Mouse (Mus musculus): ENCODE measurements around the gene Ggt6. TPM values are rescaled to one million over a fixed set of nuclear protein-coding genes. Genes with fewer than 3 reads are reported as not detected.

Gene Ggt6
- total RNA-seq, 2 experiments from 2014 or later, result not detected

- intact Hi-C loops (cut with DNase I), result no loop called here
Observed at GRCm38 (mm10) chr11:72471381-72471780, 36.1 kb downstream of the Ggt6 start.

GRCm38 (mm10) chr11:72473540-72473939 is 38.2 kb downstream of the Ggt6 start:
- DNase-seq, result no peak
- intact Hi-C loops (cut with DNase I), result no loop called here

More at GRCm38 (mm10) chr11:72471381-72471780, 36.1 kb downstream of the Ggt6 start:
- peak; percentile 62 for DNase-seq

DNA sequence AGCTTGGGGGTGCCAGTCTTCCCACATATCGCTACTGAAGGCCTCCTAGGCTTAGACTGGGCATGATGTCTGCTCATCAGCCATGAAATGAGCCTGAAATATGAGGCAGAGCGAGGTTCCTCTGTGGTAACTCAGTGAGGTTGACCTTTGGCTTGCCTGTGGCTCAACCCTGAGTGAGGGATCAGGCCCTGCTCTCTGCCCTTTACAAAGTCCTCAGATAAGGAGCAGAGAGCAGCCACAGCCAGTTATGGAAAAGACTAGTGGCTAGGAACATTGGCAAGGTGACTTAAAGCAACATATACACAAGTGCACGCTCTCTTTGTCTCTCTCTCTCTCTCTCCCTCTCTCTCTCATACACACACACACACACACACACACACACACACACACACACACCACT is 39.6 kb downstream of the Ggt6 start:
- no peak for DNase-seq
- intact Hi-C loops (cut with DNase I), result no loop called here

- intact Hi-C loops (cut with DNase I), result no loop called here
- no peak for DNase-seq
Observed at GRCm38 (mm10) chr11:72475408-72475807, 40.1 kb downstream of the Ggt6 start.

DNA sequence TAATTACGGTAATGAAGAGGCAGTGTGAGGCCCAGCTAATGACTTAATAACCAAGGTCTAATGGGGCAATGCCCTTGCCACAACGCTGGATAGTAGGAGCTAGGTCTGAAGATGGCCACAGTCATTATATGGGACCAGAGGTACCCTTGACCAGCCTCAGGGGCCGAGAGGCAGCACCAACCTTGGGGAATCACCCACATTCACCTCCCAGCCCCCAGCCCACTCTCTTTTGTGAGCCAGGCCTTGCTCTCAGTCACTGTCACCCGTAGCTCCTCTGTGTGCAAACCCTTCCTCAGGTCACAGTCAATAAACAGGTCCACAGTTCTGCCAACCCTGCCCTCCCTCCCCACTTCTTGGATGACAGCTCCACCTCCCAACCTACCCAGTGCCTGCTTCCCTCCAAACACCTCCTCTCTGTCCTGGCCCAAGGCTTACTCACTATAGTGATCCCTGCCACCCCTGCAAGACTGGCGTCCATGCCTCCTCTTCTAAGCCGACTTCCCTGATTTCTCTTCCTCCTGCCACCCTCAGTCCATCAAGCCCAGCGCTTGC is 40.8 kb downstream of the Ggt6 start:
- intact Hi-C loops (cut with DNase I), result no loop called here
- DNase-seq, result no peak

GRCm38 (mm10) chr11:72477182-72477581 is 41.9 kb downstream of the Ggt6 start:
- intact Hi-C loops (cut with DNase I), result no loop called here
- no peak for DNase-seq

GRCm38 (mm10) chr11:72477653-72478052 is 42.3 kb downstream of the Ggt6 start:
- DNase-seq, result no peak
- intact Hi-C loops (cut with DNase I), result no loop called here

GRCm38 (mm10) chr11:72478228-72478627 is 42.9 kb downstream of the Ggt6 start:
- no peak for DNase-seq
- intact Hi-C loops (cut with DNase I), result no loop called here

DNA sequence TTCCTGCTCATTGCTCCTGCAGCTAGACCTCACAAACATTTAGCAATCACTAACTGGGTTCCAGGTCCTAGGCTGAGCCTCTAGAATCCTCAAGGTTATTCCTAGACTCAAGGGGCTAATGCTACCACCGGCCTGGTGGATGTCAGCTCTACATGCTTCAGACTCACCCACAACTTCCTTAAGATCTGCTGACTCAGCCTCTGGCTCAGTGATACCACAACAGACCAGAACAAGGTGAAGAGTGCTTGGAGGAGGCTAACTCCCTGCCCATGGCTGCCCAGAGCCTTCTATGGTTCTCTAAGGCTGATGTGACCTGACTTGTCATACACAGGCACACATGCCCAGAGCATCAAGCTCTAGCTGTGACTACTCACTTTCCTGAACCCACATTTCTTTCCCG is 44.2 kb downstream of the Ggt6 start:
- no peak for DNase-seq
- intact Hi-C loops (cut with DNase I), result no loop called here

DNA sequence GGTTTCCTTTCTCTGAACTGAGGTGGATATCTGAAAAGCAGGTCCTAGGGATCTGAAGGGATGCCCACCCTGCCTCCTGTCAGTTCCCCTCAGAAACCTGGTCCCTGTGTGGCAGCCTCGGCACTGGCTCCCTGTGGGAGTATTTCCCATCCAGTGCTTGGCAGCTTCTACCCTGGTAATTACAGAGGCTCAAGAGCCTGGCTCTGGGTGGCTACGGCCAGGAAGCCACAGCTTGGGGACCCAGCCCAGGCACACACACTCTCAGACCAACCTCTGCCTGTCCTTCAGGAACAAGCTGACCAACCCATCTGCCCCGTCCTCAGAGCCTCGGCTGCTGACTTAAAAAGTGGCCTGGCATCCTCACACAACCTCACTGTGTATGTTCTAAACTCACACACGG is 46.0 kb downstream of the Ggt6 start:
- DNase-seq, result no peak
- intact Hi-C loops (cut with DNase I), result no loop called here

DNA sequence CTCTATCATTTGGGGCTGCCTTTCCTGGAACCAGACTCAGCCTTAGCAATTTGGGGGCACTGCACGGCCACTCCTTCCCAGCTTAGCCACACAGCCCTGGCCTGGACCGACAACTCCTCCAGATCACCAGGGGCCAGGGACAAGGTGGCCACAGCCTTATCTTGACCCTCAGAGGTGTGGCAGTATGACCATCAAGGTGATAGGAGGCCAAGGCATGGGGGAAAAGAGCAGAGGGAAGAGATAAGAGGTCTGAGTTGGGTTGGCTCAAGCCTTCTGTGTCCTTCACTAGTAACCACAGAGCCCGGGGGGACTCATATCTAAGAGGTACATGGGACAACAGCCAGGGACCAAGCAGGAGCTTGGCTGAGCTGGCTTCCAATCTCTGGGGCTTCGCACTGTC is 46.6 kb downstream of the Ggt6 start:
- no peak for DNase-seq
- intact Hi-C loops (cut with DNase I), result no loop called here

GRCm38 (mm10) chr11:72484549-72484948 is 49.2 kb downstream of the Ggt6 start:
- intact Hi-C loops (cut with DNase I), result no loop called here
- DNase-seq, result no peak

DNA sequence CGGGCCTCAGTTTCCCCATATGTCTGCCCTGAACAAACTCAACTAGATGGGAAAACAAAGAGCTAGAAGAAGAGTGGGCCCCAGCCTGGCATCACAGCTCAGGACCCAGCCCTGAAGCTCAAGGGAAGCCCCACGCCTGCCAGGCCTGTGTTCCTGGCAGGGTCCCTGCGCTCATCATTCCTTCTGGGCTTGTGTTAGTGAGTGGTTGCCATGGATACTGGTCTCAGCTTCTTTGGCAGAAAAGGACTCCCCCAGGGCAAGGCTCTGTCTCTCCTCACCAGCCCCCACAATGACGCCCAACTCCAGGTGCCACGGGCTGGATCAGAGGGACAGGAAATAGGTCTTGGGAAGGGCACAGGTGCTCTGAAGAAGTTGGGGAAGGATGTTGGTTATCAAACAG is 49.8 kb downstream of the Ggt6 start:
- intact Hi-C loops (cut with DNase I), result no loop called here
- DNase-seq, result peak; percentile 76

DNA sequence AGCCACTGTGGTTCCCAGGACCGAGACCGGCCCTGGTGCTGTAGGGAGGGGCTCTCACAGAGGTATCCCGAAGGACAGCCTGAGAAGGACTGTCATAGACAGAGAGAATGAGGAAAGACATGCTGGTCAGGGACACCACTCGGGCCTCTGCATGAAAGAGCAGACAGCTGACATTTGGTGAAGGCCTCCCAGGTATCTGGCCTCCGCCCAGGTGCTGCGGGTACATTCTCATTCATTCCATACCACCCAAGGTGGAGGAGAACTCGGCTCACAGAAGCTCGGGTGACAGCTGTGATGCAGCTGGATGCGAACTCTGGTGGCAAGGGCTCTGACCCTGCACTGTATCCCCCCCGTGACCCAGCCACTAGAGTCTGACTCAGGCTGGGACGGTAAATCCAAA is 50.6 kb downstream of the Ggt6 start:
- intact Hi-C loops (cut with DNase I), result no loop called here
- DNase-seq, result no peak

DNA sequence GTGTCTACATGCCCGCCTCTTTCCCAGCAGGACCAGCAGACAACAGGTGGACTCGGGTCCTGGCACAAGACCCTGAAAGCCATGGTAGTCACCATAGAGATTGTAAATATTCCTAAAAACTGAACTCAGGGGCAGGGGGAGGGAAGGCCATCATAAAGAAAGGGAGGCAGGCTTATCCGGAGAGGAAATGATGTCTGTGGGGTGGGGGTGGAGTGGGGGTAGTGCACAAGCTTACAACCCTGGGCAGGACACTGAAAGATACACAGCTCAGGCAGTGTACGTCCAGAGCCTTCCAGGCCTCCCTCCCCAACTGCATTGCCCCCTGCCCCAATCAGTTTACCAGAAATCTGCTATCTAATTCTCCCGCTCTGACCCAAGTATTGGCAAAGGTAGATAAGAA is 51.8 kb downstream of the Ggt6 start:
- no peak for DNase-seq
- intact Hi-C loops (cut with DNase I), result no loop called here

GRCm38 (mm10) chr11:72487739-72488138 is 52.4 kb downstream of the Ggt6 start:
- DNase-seq, result no peak
- intact Hi-C loops (cut with DNase I), result no loop called here

Small RNA genes lying within 50 kb of the gene (microRNA-seq; reads per million reads assigned to microRNA genes)
- not detected for gene Mir6338

Other genes with a start within 250 kb of the Ggt6 start
- gene Gm43951, start 228.7 kb upstream of the Ggt6 start, total RNA-seq (2021), result 10 to 100 TPM; 11.8 to 12.6 TPM
- gene 4933427D14Rik, start 228.1 kb upstream of the Ggt6 start, total RNA-seq (2021), result 10 to 100 TPM; 36.3 to 37.6 TPM
- 10 to 100 TPM; 54.9 to 61.7 TPM for gene Txndc17, start 228.0 kb upstream of the Ggt6 start, total RNA-seq (2021)
- gene Med31, start 219.9 kb upstream of the Ggt6 start, total RNA-seq (2021), result 10 to 100 TPM; 13.8 to 14.6 TPM
- 1 to 10 TPM; 7.2 to 9.8 TPM for gene Slc13a5, start 168.3 kb upstream of the Ggt6 start, total RNA-seq (2021)
- 1 to 10 TPM in 1 of 2 experiments, under 1 TPM in 1; 0.70 to 1.2 TPM for gene Xaf1, start 133.9 kb upstream of the Ggt6 start, total RNA-seq (2021)
- not detected for gene Fbxo39, start 121.1 kb upstream of the Ggt6 start, total RNA-seq (2021)
- 1 to 10 TPM; 1.6 to 2.1 TPM for gene Tekt1, start 73.1 kb upstream of the Ggt6 start, total RNA-seq (2021)
- gene Smtnl2, start 23.8 kb upstream of the Ggt6 start, total RNA-seq (2021), result 1 to 10 TPM; 9.6 to 9.9 TPM
- gene Mybbp1a, start 5.8 kb downstream of the Ggt6 start, total RNA-seq (2021), result 10 to 100 TPM; 68.3 to 77.3 TPM
- 10 to 100 TPM; 36.5 to 37.0 TPM for gene Spns2, start 54.4 kb downstream of the Ggt6 start, total RNA-seq (2021)
- under 1 TPM; 0.18 to 0.26 TPM for gene Spns3, start 115.0 kb downstream of the Ggt6 start, total RNA-seq (2021)
- 10 to 100 TPM; 65.6 to 72.0 TPM for gene Ube2g1, start 171.8 kb downstream of the Ggt6 start, total RNA-seq (2021)